16 mouse cellular contexts compared by ENCODE assay signal in genomic region chr6:23143980-23144379, GRCm38 (mm10). TPM values are rescaled to one million over a fixed set of nuclear protein-coding genes. Genes with fewer than 3 reads are reported as not detected.
"Had no signal": no experiment of that assay in that cellular context is flagged by ENCODE, and none has a peak within 500 bp of the region (broad histone marks: within the 10 kb centered on the region; RNA-seq: fewer than 3 reads in every experiment).

No protein-coding gene starts in this region.

- ATAC-seq: lung, postnatal 0 days; midbrain, embryonic 13.5 days; midbrain, embryonic 15.5 days had no signal

- H3K4me1 ChIP-seq: lung, embryonic 15.5 days; megakaryocyte, embryonic 14.5 days; midbrain, embryonic 13.5 days; midbrain, embryonic 15.5 days; neural tube, embryonic 12.5 days; stomach, embryonic 15.5 days had no signal

- H3K36me3 ChIP-seq: lung, embryonic 15.5 days; midbrain, embryonic 13.5 days; midbrain, embryonic 15.5 days; neural tube, embryonic 12.5 days; stomach, embryonic 15.5 days had no signal

- DNase-seq: lung, postnatal 14 days; lung, postnatal 36 days; right cerebral cortex, postnatal 14 days; thymus, adult 2 months; thymus, postnatal 25 days; thymus, postnatal 4 days had no signal

- H3K9ac ChIP-seq: lung, embryonic 15.5 days; midbrain, embryonic 13.5 days; midbrain, embryonic 15.5 days; neural tube, embryonic 12.5 days; stomach, embryonic 15.5 days had no signal

- H3K27me3 ChIP-seq: lung, embryonic 15.5 days; megakaryocyte, embryonic 14.5 days; midbrain, embryonic 13.5 days; midbrain, embryonic 15.5 days; neural tube, embryonic 12.5 days; stomach, embryonic 15.5 days had no signal

- H3K4me2 ChIP-seq: lung, embryonic 15.5 days; midbrain, embryonic 11.5 days; midbrain, embryonic 13.5 days; midbrain, embryonic 15.5 days; neural tube, embryonic 12.5 days; stomach, embryonic 15.5 days had no signal

- H3K27ac ChIP-seq: lung, embryonic 15.5 days; macrophage; midbrain, embryonic 13.5 days; midbrain, embryonic 15.5 days; neural tube, embryonic 12.5 days; stomach, embryonic 15.5 days; stomach, postnatal 0 days had no signal

- H3K4me3 ChIP-seq: lung, embryonic 15.5 days; megakaryocyte, embryonic 14.5 days; midbrain, embryonic 13.5 days; midbrain, embryonic 15.5 days; neural tube, embryonic 12.5 days; stomach, embryonic 15.5 days had no signal

- H3K9me3 ChIP-seq: lung, embryonic 15.5 days; megakaryocyte, embryonic 14.5 days; midbrain, embryonic 13.5 days; midbrain, embryonic 15.5 days; neural tube, embryonic 12.5 days; stomach, embryonic 15.5 days had no signal

RNA-seq across cellular contexts. Expression of gene Aass, which starts 11.2 kb away (rescaled TPM):
- polyA plus RNA-seq: macrophage had no signal
